In the genomic region with DNA sequence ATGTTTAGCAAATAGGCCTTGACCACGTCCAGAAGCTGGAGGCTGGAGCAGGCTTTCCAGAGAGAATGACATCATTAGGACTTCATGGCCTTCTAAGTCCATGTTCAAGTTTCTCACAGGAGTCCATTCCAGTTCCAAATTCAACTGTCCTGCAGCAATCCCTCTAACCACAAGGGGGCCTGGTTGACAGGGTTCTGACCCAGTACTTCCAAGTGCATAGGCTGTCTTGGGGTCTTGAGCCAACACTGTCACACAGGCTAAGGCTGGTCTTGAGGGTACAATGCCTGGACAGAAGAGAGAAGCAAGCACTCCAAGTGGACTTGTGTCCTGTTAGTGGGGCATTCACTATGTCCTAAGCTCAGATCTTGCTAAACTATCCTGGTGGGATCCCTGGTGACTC, we compare ENCODE assay signal across 9 mouse cellular contexts.
A peak's percentile ranks its signal among the peaks of the same experiment; 100 is the strongest.
DNase-seq lines count a peak whose midpoint lies in the region; ATAC-seq lines count a peak whose summit lies in the region.
"Had no signal": no experiment of that assay in that cellular context is flagged by ENCODE, and none has a peak within 500 bp of the region (broad histone marks: within the 10 kb centered on the region; RNA-seq: fewer than 3 reads in every experiment).

No protein-coding gene starts in this region.

- H3K27me3 ChIP-seq in hindbrain, embryonic 10.5 days (ENCODE audit: insufficient read depth, poor library complexity, severe bottlenecking): no peaks in the 10 kb centered on the region
- no peaks in the 10 kb centered on the region for H3K27me3 ChIP-seq in hindbrain, embryonic 13.5 days
- no peaks in the 10 kb centered on the region for H3K27me3 ChIP-seq in embryonic facial prominence, embryonic 11.5 days (ENCODE audit: control insufficient read depth, insufficient read depth, low read length)
- H3K27me3 ChIP-seq in lung, embryonic 16.5 days (ENCODE audit: control insufficient read depth, insufficient read depth, low read depth, low read length): no peaks in the 10 kb centered on the region
- H3K27me3 ChIP-seq in forebrain, embryonic 14.5 days (replicated peaks; ENCODE audit: control insufficient read depth, insufficient read depth, low read length): no peaks in the 10 kb centered on the region

- H3K4me3 ChIP-seq in hindbrain, embryonic 10.5 days: no peak overlapping the region
- no peak overlapping the region for H3K4me3 ChIP-seq in hindbrain, embryonic 13.5 days
- no peak overlapping the region for H3K4me3 ChIP-seq in embryonic facial prominence, embryonic 11.5 days (ENCODE audit: low read depth, low read length)
- H3K4me3 ChIP-seq in lung, embryonic 16.5 days (ENCODE audit: low read length): no peak overlapping the region
- H3K4me3 ChIP-seq in forebrain, embryonic 14.5 days (ENCODE audit: low read depth, low read length): no peak overlapping the region
- H3K4me3 ChIP-seq: myocyte had no signal

- H3K4me1 ChIP-seq in hindbrain, embryonic 10.5 days (replicated peaks): peaks cover 8% of the 10 kb centered on the region; the same call in 1 of the 2 replicates
- H3K4me1 ChIP-seq in hindbrain, embryonic 13.5 days (replicated peaks): no peaks in the 10 kb centered on the region
- no peaks in the 10 kb centered on the region for H3K4me1 ChIP-seq in embryonic facial prominence, embryonic 11.5 days (ENCODE audit: control insufficient read depth, insufficient read depth, low read length)
- peaks cover 6% of the 10 kb centered on the region for H3K4me1 ChIP-seq in lung, embryonic 16.5 days (replicated peaks; ENCODE audit: control insufficient read depth, insufficient read depth, low read length)
- no peaks in the 10 kb centered on the region for H3K4me1 ChIP-seq in forebrain, embryonic 14.5 days (ENCODE audit: control insufficient read depth, insufficient read depth, low read length)

- no peak overlapping the region for H3K9ac ChIP-seq in hindbrain, embryonic 13.5 days
- no peak overlapping the region for H3K9ac ChIP-seq in embryonic facial prominence, embryonic 11.5 days (replicated peaks; ENCODE audit: low read length)
- H3K9ac ChIP-seq in lung, embryonic 16.5 days (ENCODE audit: low read length): no peak overlapping the region
- H3K9ac ChIP-seq in forebrain, embryonic 14.5 days (ENCODE audit: low read length): no peak overlapping the region

- peak; percentile 40 for DNase-seq in hindbrain, embryonic 10.5 days (ENCODE audit: low spot score)
- DNase-seq in urinary bladder, postnatal 25 days (ENCODE audit: low spot score): peak; percentile 19
- no peak for DNase-seq in urinary bladder, postnatal 4 days (ENCODE audit: low spot score in 2 of 2)
- peak; percentile 38 for DNase-seq in embryonic facial prominence, embryonic 11.5 days (ENCODE audit: low spot score)
- DNase-seq in thymus, postnatal 25 days: no peak
- DNase-seq in forebrain, embryonic 14.5 days (ENCODE audit: low spot score): no peak

- no peak overlapping the region for H3K27ac ChIP-seq in hindbrain, embryonic 10.5 days
- H3K27ac ChIP-seq in hindbrain, embryonic 13.5 days: no peak overlapping the region
- H3K27ac ChIP-seq in embryonic facial prominence, embryonic 11.5 days (replicated peaks; ENCODE audit: low read depth, low read length): no peak overlapping the region
- no peak overlapping the region for H3K27ac ChIP-seq in lung, embryonic 16.5 days (ENCODE audit: low read length)
- H3K27ac ChIP-seq in forebrain, embryonic 14.5 days (ENCODE audit: low read depth, low read length): no peak overlapping the region

- no peaks in the 10 kb centered on the region for H3K36me3 ChIP-seq in hindbrain, embryonic 10.5 days
- H3K36me3 ChIP-seq in hindbrain, embryonic 13.5 days: no peaks in the 10 kb centered on the region
- H3K36me3 ChIP-seq in embryonic facial prominence, embryonic 11.5 days (replicated peaks; ENCODE audit: control insufficient read depth, insufficient read depth, low read depth, low read length): no peaks in the 10 kb centered on the region
- H3K36me3 ChIP-seq in lung, embryonic 16.5 days (ENCODE audit: control insufficient read depth, insufficient read depth, low read length): no peaks in the 10 kb centered on the region
- no peaks in the 10 kb centered on the region for H3K36me3 ChIP-seq in forebrain, embryonic 14.5 days (ENCODE audit: control insufficient read depth, insufficient read depth, low read length)

- ATAC-seq in hindbrain, embryonic 13.5 days (ENCODE audit: low FRiP score): no peak
- ATAC-seq in embryonic facial prominence, embryonic 11.5 days (replicated peaks; ENCODE audit: insufficient number of reproducible peaks, low FRiP score, low TSS enrichment, low read depth): no peak
- ATAC-seq in lung, embryonic 16.5 days (ENCODE audit: low read depth): peak; percentile 67
- ATAC-seq in forebrain, embryonic 14.5 days: no peak

- H3K9me3 ChIP-seq in hindbrain, embryonic 10.5 days: no peaks in the 10 kb centered on the region
- H3K9me3 ChIP-seq in hindbrain, embryonic 13.5 days: no peaks in the 10 kb centered on the region
- H3K9me3 ChIP-seq in embryonic facial prominence, embryonic 11.5 days (replicated peaks; ENCODE audit: control insufficient read depth, low read length): no peaks in the 10 kb centered on the region
- no peaks in the 10 kb centered on the region for H3K9me3 ChIP-seq in lung, embryonic 16.5 days (ENCODE audit: control insufficient read depth, low read length)
- no peaks in the 10 kb centered on the region for H3K9me3 ChIP-seq in forebrain, embryonic 14.5 days (replicated peaks; ENCODE audit: control insufficient read depth, low read length)

- no peak overlapping the region for H3K4me2 ChIP-seq in hindbrain, embryonic 13.5 days
- no peak overlapping the region for H3K4me2 ChIP-seq in embryonic facial prominence, embryonic 11.5 days (ENCODE audit: low read depth, low read length)
- no peak overlapping the region for H3K4me2 ChIP-seq in lung, embryonic 16.5 days (ENCODE audit: low read depth, low read length)
- H3K4me2 ChIP-seq in forebrain, embryonic 14.5 days (ENCODE audit: low read length): no peak overlapping the region

- WGBS in hindbrain, embryonic 10.5 days: 76% methylated on average over 1 of the region's 1 CpGs
- WGBS in hindbrain, embryonic 13.5 days: 61% methylated on average over 1 of the region's 1 CpGs
- WGBS in embryonic facial prominence, embryonic 11.5 days: 57% methylated on average over 1 of the region's 1 CpGs
- 53% methylated on average over 1 of the region's 1 CpGs for WGBS in lung, embryonic 16.5 days
- WGBS in forebrain, embryonic 14.5 days: 56% methylated on average over 1 of the region's 1 CpGs

Comparison
In these comparisons a context has a peak if more than half of its experiments do, and no peak if none do; other contexts are left out.
1. DNase-seq: peak in hindbrain, embryonic 10.5 days (single experiment), urinary bladder, postnatal 25 days (single experiment) and embryonic facial prominence, embryonic 11.5 days (single experiment); none in urinary bladder, postnatal 4 days (0 of 2), thymus, postnatal 25 days (single experiment) and forebrain, embryonic 14.5 days (single experiment).